Mouse (Mus musculus) lung, postnatal 14 days (tissue): ENCODE data around the gene Mcoln3.

Experiments used
- DNase-seq: peaks from one replicate; pipeline ENCODE4 v3.0.0; 2021

Gene Mcoln3

GRCm38 (mm10) chr3:146135417-146135816 lies 18.2 kb downstream of the Mcoln3 start:
- no peak for DNase-seq

- DNase-seq = no peak
Measured at GRCm38 (mm10) chr3:146136422-146136821, 19.2 kb downstream of the Mcoln3 start.

DNA sequence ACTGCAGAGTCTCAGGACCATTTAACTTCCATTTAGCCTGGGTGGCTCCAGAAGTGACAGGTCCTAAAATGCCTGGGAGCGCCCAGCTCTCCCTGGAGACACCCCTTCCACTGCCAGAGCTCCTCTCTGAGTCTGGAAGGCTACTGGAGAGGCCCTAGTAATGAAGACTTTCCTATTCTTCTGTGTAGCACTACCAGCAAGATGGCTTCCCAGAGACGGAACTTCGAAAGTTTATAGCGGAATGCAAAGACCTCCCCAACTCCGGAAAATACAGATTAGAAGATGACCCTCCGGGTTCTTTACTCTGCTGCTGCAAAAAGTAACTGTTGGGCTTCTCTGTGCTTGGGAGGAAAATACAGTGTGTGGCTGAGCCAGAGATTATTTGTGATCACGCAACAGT lies 23.0 kb downstream of the Mcoln3 start:
- DNase-seq = no peak

DNA sequence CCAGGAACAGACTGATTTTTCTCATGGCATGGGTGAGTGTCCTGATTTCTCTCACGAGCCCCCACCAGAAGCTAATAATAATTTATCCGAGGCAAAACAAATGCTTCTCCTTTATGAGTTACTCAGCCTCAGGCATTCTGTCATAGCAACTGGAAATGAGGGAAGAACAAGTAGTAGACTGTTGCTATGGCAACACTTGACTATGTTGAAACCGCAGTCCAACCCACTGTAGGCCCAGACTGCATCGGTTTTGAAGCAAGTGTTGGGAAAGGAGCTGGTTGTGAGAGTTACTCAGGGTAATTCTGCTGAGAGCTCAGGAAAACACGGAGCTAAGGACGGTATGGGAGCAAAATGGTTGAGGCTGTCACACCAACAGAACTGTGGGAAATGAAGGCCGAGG lies 25.3 kb downstream of the Mcoln3 start:
- DNase-seq = no peak

DNA sequence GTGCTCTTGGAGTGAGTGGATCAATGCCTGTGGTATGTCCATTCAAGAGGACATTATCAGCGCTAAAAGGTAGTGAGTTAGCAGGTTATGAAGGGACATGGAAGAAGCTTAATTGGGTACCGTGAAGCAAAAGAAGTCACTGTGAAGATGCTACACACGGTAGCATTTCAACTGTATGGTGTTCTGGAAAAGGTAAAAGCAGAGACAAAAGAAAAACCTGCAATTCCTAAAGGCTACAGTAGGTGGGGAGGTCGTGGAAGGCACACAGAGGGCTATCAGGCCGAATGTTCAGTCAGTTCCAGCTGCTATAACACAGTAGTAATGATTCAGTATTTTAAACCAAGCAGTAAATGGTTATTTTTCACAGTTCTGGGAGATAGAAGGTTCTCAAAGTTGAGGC lies 28.3 kb downstream of the Mcoln3 start:
- no peak for DNase-seq

- no peak for DNase-seq
Measured at GRCm38 (mm10) chr3:146146131-146146530, 28.9 kb downstream of the Mcoln3 start.

DNA sequence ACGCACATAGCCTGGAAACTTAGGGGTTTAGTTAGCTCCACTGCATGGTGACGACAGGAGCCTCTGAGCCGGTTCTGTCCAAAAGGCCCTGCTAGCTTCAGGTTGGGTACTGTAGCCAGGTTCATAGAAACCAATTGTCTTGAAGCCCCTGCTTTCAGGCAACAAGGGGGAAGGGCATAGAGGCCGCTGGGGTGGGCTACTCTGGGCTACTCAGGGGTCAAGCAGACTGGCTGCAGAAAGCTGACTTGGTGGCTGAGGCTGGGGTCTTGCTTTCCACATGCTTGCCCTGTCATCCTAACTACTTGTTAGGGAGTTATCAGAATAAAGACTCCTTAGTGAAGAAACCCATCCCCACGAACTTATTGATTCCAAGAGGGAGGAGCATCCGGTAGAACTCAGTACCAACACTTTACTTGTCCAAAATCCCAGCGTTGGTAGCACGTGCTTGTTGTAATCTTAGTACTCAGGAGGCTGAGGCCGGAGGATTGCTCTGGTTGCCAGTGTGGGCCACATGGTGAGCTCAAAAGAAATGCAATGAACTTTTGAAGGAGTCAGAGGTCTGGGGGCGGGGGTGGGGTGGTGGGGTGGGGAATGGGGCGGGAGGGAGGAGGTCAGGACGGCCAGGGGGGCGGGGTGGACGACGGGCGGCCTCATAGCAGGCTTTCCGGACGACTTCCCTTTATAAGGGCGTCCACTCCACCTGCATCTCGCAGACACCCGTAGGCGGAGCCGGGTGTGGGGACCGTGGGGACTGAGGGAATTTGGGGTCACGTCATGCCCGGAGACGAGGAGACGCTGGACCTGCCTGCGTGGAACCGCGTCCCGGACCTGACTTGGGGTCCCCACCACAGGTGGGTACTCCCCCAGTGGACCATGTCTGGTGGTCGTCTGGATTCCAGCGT lies 32.2 kb downstream of the Mcoln3 start, which contains the start of gene Mcoln2:
Gene Mcoln2, plus strand, starts transcription at position 678 of the 902 bp plus-strand sequence.
- DNase-seq = peak; percentile 9

DNA sequence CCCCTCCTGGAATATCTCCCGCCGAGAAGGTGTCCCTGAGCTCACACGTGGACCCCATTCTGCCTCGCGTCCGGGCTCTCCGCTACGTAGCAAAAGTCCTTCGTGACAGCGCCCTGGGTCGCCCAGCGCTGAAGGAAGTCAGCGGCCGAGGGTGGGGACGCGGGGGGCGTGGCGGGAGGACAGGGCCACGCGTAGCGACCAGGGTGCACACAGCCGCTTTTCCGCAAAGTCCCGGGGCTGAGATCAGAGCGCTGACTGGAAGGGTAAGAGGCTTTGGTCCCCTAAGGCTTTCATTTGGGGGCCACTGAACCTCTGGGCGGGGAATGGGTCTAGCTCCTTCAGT lies 32.8 kb downstream of the Mcoln3 start:
- peak; percentile 54 for DNase-seq

DNA sequence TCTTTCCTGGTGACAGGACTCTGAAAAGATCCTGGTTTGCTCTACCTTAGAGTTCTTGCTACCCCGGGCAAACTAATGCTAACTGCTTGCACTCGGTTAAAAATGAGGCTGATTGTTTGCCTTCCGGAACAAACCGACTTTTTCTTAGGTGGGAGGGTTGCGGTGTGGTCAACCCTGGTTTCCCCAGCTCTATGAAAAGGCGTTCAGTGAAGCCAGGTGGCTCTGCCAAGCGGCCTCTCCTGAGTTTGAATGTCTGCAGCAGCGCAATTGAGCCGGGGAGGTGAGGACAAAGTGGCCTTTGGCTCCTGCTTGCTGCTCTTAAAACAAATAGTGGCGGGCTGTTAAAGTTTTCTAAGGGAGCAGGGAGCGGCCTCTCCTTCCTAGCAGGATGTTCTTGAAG lies 33.3 kb downstream of the Mcoln3 start:
- peak; percentile 3 for DNase-seq

GRCm38 (mm10) chr3:146151328-146151727 lies 34.1 kb downstream of the Mcoln3 start:
- no peak for DNase-seq

GRCm38 (mm10) chr3:146151755-146152154 lies 34.5 kb downstream of the Mcoln3 start:
- DNase-seq = no peak

- no peak for DNase-seq
Measured at GRCm38 (mm10) chr3:146152348-146152747, 35.1 kb downstream of the Mcoln3 start.

DNA sequence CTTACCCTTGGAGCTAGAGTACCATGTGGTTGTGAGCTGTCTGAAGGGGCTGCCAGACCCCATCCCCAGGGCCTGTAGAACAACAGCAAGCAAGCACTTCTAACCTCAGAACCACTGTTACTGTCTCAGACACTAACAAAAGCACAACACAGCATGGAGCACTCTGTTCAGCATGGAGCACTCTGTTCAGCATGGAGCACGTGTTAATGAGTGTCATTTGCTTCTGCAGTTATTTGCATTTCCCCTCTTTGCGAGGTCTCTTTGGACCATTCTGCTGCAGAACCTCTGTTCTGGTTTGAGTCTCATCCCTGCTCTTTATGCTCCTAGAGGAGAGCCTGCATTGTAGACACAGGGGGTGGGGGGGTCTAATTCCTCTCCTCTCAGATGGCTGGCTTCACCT lies 35.7 kb downstream of the Mcoln3 start:
- DNase-seq = no peak

- no peak for DNase-seq
Measured at GRCm38 (mm10) chr3:146153862-146154611, 36.8 kb downstream of the Mcoln3 start.

GRCm38 (mm10) chr3:146155628-146156576 lies 38.7 kb downstream of the Mcoln3 start:
- DNase-seq = no peak

DNA sequence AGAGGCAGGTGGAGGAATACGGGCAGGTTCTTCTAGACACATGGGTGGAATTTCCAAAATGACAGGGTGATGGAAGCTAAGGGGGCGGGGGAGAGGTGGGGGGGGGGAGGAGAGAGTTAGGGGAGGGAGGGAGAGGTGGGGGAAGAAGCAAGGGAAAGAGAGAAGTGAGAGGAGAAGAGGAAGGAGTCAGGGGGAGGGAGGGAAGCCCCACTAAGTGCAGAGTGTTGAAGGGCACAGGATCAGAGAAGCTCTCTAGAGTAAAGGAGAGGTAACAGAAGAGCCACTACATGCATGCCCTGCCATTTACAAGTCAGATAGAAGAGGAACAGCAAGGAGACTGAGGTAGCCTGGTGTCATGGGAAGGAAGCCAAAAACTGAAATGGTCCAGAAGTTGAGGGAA lies 39.6 kb downstream of the Mcoln3 start:
- no peak for DNase-seq

DNA sequence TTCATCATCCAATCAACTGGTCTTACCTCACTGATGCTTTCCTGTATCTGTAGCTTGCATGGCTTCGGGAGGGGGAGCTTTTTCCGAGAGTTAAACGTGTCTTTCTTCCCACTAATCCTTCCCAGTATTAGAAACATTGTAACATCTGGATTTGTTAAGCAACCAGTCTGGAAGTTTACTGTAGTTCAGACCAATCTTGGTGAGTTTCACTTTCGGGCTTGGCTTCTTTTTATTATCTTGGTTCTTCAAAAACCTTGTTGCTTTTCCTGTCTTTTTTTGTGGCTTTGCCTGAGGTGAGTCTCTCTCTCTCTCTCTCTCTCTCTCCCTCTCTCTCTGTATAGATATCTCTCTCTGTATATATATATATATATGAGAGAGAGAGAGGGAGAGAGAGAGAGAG lies 40.8 kb downstream of the Mcoln3 start:
- no peak for DNase-seq

DNA sequence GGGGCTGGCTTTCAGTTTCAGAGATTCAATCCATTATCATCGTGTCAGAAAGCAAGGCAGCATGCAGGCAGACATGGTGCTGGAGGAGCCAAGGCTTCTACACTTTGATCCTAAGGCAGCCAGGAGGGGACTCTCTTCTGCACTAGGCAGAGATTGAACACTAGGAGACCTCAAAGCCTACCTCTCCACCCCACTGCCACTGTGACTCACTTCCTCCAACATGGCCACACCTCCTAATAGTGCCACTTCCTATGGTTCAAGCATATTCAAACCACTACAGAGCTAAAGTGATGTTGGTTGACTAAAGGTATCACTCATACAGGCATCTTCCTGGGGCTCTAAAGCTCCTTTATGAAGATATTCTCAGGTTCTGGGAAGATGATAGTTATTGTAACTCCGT lies 42.1 kb downstream of the Mcoln3 start:
- no peak for DNase-seq

DNA sequence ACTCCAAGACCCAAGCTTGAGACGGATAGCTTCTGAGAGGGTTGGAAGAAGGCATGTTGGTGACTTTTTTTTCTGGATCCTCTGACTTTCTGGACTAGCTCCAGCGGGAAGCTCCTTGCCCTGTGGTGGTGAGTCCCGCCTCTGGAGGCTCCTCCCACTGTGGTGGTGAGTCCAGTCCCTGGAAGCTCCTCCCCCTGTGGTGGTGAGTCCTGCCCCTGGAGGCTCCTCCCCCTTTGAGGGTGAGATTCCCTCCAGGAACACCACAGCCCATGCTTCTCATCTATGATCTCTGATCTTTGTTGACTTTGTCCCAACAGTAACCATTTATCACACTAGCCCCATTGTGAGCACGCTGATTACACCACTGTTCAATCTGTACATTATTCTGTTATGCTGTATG lies 44.9 kb downstream of the Mcoln3 start:
- no peak for DNase-seq

- no peak for DNase-seq
Measured at GRCm38 (mm10) chr3:146169356-146169755, 52.1 kb downstream of the Mcoln3 start.

- no peak for DNase-seq
Measured at GRCm38 (mm10) chr3:146173030-146173429, 55.8 kb downstream of the Mcoln3 start.

DNA sequence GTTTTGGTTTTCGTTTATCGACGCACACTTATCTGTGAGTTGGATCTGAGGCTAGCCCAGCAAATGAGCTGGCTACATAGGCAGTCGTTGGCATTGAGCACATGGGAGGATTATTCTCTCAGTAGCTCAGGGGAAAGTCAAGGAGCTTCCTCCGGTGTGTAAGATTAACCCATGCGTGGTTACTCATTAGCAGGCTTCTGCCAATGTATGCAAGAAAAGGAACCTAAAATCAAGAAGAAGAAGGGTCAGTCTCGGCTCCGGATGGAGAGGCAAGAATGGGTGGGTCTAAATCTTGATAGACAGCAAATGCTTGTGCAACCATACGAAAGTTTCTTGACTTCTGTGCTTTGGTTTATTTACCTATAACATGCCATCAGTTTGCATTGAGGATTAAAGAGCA lies 57.0 kb downstream of the Mcoln3 start:
- DNase-seq = no peak

GRCm38 (mm10) chr3:146177295-146177694 lies 60.0 kb downstream of the Mcoln3 start:
- DNase-seq = no peak
